Mouse (Mus musculus): ENCODE results near the gene Kcnj9.

DNA sequence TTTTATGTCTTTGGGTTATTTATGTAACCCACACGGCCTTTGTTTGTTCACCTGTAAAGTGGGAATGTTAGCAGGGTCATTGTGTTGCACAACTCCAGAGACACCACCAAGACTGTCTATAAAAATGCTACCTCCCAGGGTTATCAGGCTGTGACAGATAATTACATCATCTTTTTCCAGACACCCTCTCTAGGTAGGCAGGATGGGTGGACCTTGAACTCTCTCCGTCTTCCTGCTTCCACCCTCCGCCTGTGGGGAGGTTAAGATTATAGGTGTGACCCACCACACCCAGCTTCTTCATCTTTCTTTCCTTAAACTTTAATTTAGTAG, 39.5 kb downstream of the Kcnj9 start:
- TF ChIP-seq CTCF (IDR thresholded peaks at IDR 0.05; ENCODE audit: extremely low read depth, insufficient read depth, insufficient read length, insufficient replicate concordance), result no peak
- TF ChIP-seq POLR2A (IDR thresholded peaks at IDR 0.05; ENCODE audit: low read depth, low read length), result no peak

All from spleen, adult 2 months (tissue).